Mouse (Mus musculus): ENCODE measurements around the gene Plcb3.

DNA sequence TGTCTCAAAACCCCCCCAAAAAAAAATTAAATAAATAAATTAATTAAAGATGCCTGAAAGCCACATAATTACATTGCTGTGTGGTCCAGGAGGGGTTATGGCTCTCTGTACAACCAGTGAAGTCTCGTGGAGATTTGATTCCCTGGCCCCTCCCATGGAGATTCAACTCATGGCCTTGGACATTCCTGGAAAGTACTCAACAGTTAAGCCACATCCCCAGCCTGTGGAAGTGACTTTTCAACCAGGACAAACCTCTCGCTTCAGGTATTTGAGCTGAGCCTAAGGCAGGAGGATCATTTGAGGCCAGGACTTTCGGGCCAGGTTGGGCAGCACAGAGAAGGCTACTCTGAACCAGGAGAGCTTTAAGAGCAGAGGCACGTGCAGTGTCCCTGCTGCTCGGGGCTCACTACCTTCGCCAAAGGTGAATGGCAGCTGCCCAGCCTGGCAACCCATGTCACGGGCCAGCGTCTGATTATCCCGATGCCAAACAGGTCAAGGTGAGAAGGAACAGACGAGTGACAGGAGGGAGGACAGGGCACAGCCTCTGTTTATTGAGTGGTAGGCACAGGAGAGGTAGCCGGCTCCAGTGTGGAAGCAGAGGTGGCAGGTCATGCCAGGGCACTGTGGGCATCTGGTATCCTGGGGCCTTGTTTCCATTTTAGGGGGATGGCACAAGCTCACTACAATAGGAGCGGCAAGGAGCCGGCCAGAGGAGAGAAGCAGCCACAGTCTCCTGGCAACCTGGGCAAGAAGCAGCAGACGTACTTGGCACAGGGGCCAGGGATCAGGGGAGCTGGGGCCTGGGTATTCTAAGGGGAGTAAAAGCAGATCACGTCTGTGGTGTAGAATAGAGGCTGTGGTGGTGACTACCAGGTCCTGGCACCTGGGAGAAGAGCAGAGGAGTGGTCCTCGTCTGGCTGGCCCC is 38.5 kb downstream of the Plcb3 start:
- TF ChIP-seq POLR2A (IDR thresholded peaks at IDR 0.05; ENCODE audit: low read depth, low read length) (no peak), CTCF (IDR thresholded peaks at IDR 0.05; ENCODE audit: extremely low read depth, insufficient read length, insufficient replicate concordance, low read depth, low read length) (no peak)

All from small intestine, adult 2 months (tissue).